Mouse (Mus musculus): ENCODE results near the gene Ppip5k2. TPM values are rescaled to one million over a fixed set of nuclear protein-coding genes. Genes with fewer than 3 reads are reported as not detected.

The Ppip5k2 gene
- total and polyA plus RNA-seq, 2 experiments from 2014 or later, result 37.0 to 56.0 TPM

GRCm38 (mm10) chr1:97794110-97794509, 23.9 kb upstream of the Ppip5k2 start:
- H3K4me2 ChIP-seq (ENCODE audit: low read depth, low read length, poor library complexity, severe bottlenecking), result no peak overlapping the region
- no peaks in the 10 kb centered on the region for H3K9me3 ChIP-seq (ENCODE audit: low read length)
- no peaks in the 10 kb centered on the region for H3K36me3 ChIP-seq (ENCODE audit: insufficient read depth, low read length)
- H3K4me1 ChIP-seq (ENCODE audit: insufficient read depth, low read length), result no peaks in the 10 kb centered on the region
- no peak for DNase-seq (ENCODE audit: low spot score)
- no peak for ATAC-seq (ENCODE audit: low FRiP score)
- TF ChIP-seq CTCF (IDR thresholded peaks at IDR 0.05), result no peak
- WGBS, result 91% methylated on average over 3 of the region's 3 CpGs
- H3K27me3 ChIP-seq (ENCODE audit: insufficient read depth, low read length), result no peaks in the 10 kb centered on the region
- H3K27ac ChIP-seq (ENCODE audit: low read depth, low read length), result no peak overlapping the region
- H3K4me3 ChIP-seq (ENCODE audit: low read depth, low read length), result no peak overlapping the region
- no peak overlapping the region for H3K9ac ChIP-seq (replicated peaks; ENCODE audit: low read length, poor library complexity, severe bottlenecking)

GRCm38 (mm10) chr1:97788490-97788889, 18.3 kb upstream of the Ppip5k2 start:
- Histone ChIP-seq H3K9ac (replicated peaks; ENCODE audit: low read length, poor library complexity, severe bottlenecking) (no peak overlapping the region), H3K9me3 (ENCODE audit: low read length) (no peaks in the 10 kb centered on the region), H3K36me3 (ENCODE audit: insufficient read depth, low read length) (no peaks in the 10 kb centered on the region), H3K4me2 (ENCODE audit: low read depth, low read length, poor library complexity, severe bottlenecking) (no peak overlapping the region), H3K4me3 (ENCODE audit: low read depth, low read length) (no peak overlapping the region), H3K4me1 (ENCODE audit: insufficient read depth, low read length) (no peaks in the 10 kb centered on the region), H3K27me3 (ENCODE audit: insufficient read depth, low read length) (no peaks in the 10 kb centered on the region), H3K27ac (ENCODE audit: low read depth, low read length) (no peak overlapping the region)
- 87% methylated on average over 2 of the region's 2 CpGs for WGBS
- TF ChIP-seq CTCF (IDR thresholded peaks at IDR 0.05), result no peak
- ATAC-seq (ENCODE audit: low FRiP score) (no peak), DNase-seq (ENCODE audit: low spot score) (no peak)

GRCm38 (mm10) chr1:97787674-97788073, 17.5 kb upstream of the Ppip5k2 start:
- Histone ChIP-seq H3K4me1 (ENCODE audit: insufficient read depth, low read length) (no peaks in the 10 kb centered on the region), H3K27me3 (ENCODE audit: insufficient read depth, low read length) (no peaks in the 10 kb centered on the region), H3K4me3 (ENCODE audit: low read depth, low read length) (no peak overlapping the region), H3K27ac (ENCODE audit: low read depth, low read length) (no peak overlapping the region), H3K4me2 (ENCODE audit: low read depth, low read length, poor library complexity, severe bottlenecking) (no peak overlapping the region), H3K9ac (replicated peaks; ENCODE audit: low read length, poor library complexity, severe bottlenecking) (no peak overlapping the region), H3K9me3 (ENCODE audit: low read length) (no peaks in the 10 kb centered on the region), H3K36me3 (ENCODE audit: insufficient read depth, low read length) (no peaks in the 10 kb centered on the region)
- ATAC-seq (ENCODE audit: low FRiP score) (no peak), DNase-seq (ENCODE audit: low spot score) (no peak)
- no peak for TF ChIP-seq CTCF (IDR thresholded peaks at IDR 0.05)
- WGBS, result 97% methylated on average over 3 of the region's 3 CpGs

GRCm38 (mm10) chr1:97785685-97786393, 15.6 kb upstream of the Ppip5k2 start:
- Histone ChIP-seq H3K4me3 (ENCODE audit: low read depth, low read length) (no peak overlapping the region), H3K9ac (replicated peaks; ENCODE audit: low read length, poor library complexity, severe bottlenecking) (no peak overlapping the region), H3K4me1 (ENCODE audit: insufficient read depth, low read length) (no peaks in the 10 kb centered on the region), H3K27ac (ENCODE audit: low read depth, low read length) (no peak overlapping the region), H3K4me2 (ENCODE audit: low read depth, low read length, poor library complexity, severe bottlenecking) (no peak overlapping the region), H3K36me3 (ENCODE audit: insufficient read depth, low read length) (no peaks in the 10 kb centered on the region), H3K27me3 (ENCODE audit: insufficient read depth, low read length) (no peaks in the 10 kb centered on the region), H3K9me3 (ENCODE audit: low read length) (no peaks in the 10 kb centered on the region)
- 92% methylated on average over 11 of the region's 11 CpGs for WGBS
- ATAC-seq (ENCODE audit: low FRiP score) (no peak), DNase-seq (ENCODE audit: low spot score) (no peak)
- no peak for TF ChIP-seq CTCF (IDR thresholded peaks at IDR 0.05)

- Histone ChIP-seq H3K4me2 (ENCODE audit: low read depth, low read length, poor library complexity, severe bottlenecking) (no peak overlapping the region), H3K36me3 (ENCODE audit: insufficient read depth, low read length) (no peaks in the 10 kb centered on the region), H3K27me3 (ENCODE audit: insufficient read depth, low read length) (no peaks in the 10 kb centered on the region), H3K9ac (replicated peaks; ENCODE audit: low read length, poor library complexity, severe bottlenecking) (no peak overlapping the region), H3K9me3 (ENCODE audit: low read length) (no peaks in the 10 kb centered on the region), H3K4me1 (ENCODE audit: insufficient read depth, low read length) (no peaks in the 10 kb centered on the region), H3K27ac (ENCODE audit: low read depth, low read length) (no peak overlapping the region), H3K4me3 (ENCODE audit: low read depth, low read length) (no peak overlapping the region)
- WGBS, result 78% methylated on average over 7 of the region's 7 CpGs
- ATAC-seq (ENCODE audit: low FRiP score) (no peak), DNase-seq (ENCODE audit: low spot score) (no peak)
- TF ChIP-seq CTCF (IDR thresholded peaks at IDR 0.05), result peak; percentile 45
Observed at GRCm38 (mm10) chr1:97784928-97785327, 14.7 kb upstream of the Ppip5k2 start.

- no peak overlapping the region for H3K9ac ChIP-seq (replicated peaks; ENCODE audit: low read length, poor library complexity, severe bottlenecking)
- no peak overlapping the region for H3K27ac ChIP-seq (ENCODE audit: low read depth, low read length)
- no peaks in the 10 kb centered on the region for H3K27me3 ChIP-seq (ENCODE audit: insufficient read depth, low read length)
- TF ChIP-seq CTCF (IDR thresholded peaks at IDR 0.05), result no peak
- no peak for ATAC-seq (ENCODE audit: low FRiP score)
- no peak for DNase-seq (ENCODE audit: low spot score)
- no peak overlapping the region for H3K4me2 ChIP-seq (ENCODE audit: low read depth, low read length, poor library complexity, severe bottlenecking)
- H3K4me3 ChIP-seq (ENCODE audit: low read depth, low read length), result no peak overlapping the region
- no peaks in the 10 kb centered on the region for H3K4me1 ChIP-seq (ENCODE audit: insufficient read depth, low read length)
- no peaks in the 10 kb centered on the region for H3K36me3 ChIP-seq (ENCODE audit: insufficient read depth, low read length)
- H3K9me3 ChIP-seq (ENCODE audit: low read length), result no peaks in the 10 kb centered on the region
- 96% methylated on average over 7 of the region's 7 CpGs for WGBS
Observed at GRCm38 (mm10) chr1:97781674-97782073, 11.5 kb upstream of the Ppip5k2 start.
